In genomic region chr1:135128011-135128441, GRCm38 (mm10) we compare ENCODE assay signal across 13 mouse cellular contexts. TPM values are rescaled to one million over a fixed set of nuclear protein-coding genes. Genes with fewer than 3 reads are reported as not detected.
A peak's percentile ranks its signal among the peaks of the same experiment; 100 is the strongest.
DNase-seq lines count a peak whose midpoint lies in the region; ATAC-seq and TF ChIP-seq lines count a peak whose summit lies in the region.
"Had no signal": no experiment of that assay in that cellular context is flagged by ENCODE, and none has a peak within 500 bp of the region (broad histone marks: within the 10 kb centered on the region; RNA-seq: fewer than 3 reads in every experiment).

No protein-coding gene starts in this region.

- WGBS in lung, embryonic 15.5 days, result 37% methylated on average over 6 of the region's 6 CpGs
- WGBS in lung, adult 2 months, result 50% methylated on average over 6 of the region's 6 CpGs
- 48% methylated on average over 6 of the region's 6 CpGs for WGBS in intestine, embryonic 15.5 days

- H3K4me3 ChIP-seq in lung, embryonic 15.5 days, result no peak overlapping the region
- no peak overlapping the region for H3K4me3 ChIP-seq in lung, adult 2 months (replicated peaks; ENCODE audit: extremely low read depth, low read depth, low read length)
- no peak overlapping the region for H3K4me3 ChIP-seq in intestine, embryonic 15.5 days (replicated peaks)
- H3K4me3 ChIP-seq: forebrain, embryonic 15.5 days had no signal

- no peak for TF ChIP-seq POLR2A in lung, adult 2 months (IDR thresholded peaks at IDR 0.05; ENCODE audit: borderline replicate concordance, extremely low read depth, low read depth, low read length)

- 0 out of 2 replicates have a peak, but pooled peaks have one; percentile 6 for ATAC-seq in lung, embryonic 15.5 days (ENCODE audit: borderline replicate concordance, extremely low read depth, low FRiP score, low TSS enrichment)
- ATAC-seq in intestine, embryonic 15.5 days, result peak; percentile 22; the same call in 1 of the 2 replicates
- ATAC-seq: forebrain, embryonic 15.5 days had no signal

- no peak overlapping the region for H3K4me2 ChIP-seq in lung, embryonic 15.5 days
- no peak overlapping the region for H3K4me2 ChIP-seq in intestine, embryonic 15.5 days (replicated peaks)
- H3K4me2 ChIP-seq: forebrain, embryonic 15.5 days had no signal

- DNase-seq in gastrocnemius, postnatal 14 days, result peak; percentile 47
- DNase-seq in gastrocnemius, postnatal 36 days, result no peak
- no peak for DNase-seq in lung, adult 2 months
- DNase-seq in thymus, postnatal 25 days, result peak; percentile 62
- DNase-seq in ovary, postnatal 14 days (ENCODE audit: low spot score), result no peak
- DNase-seq in left cerebral cortex, postnatal 36 days (ENCODE audit: low spot score in 2 of 2), result no peak
- DNase-seq: heart, postnatal 14 days; layer of hippocampus, adult 9-11 months had no signal

- TF ChIP-seq CTCF in lung, adult 2 months (IDR thresholded peaks at IDR 0.05; ENCODE audit: insufficient read depth, low read length), result no peak

- H3K9ac ChIP-seq in lung, embryonic 15.5 days, result no peak overlapping the region
- H3K9ac ChIP-seq in intestine, embryonic 15.5 days, result no peak overlapping the region
- H3K9ac ChIP-seq: forebrain, embryonic 15.5 days had no signal

- H3K36me3 ChIP-seq in lung, embryonic 15.5 days, result no peaks in the 10 kb centered on the region
- no peaks in the 10 kb centered on the region for H3K36me3 ChIP-seq in intestine, embryonic 15.5 days
- H3K36me3 ChIP-seq: forebrain, embryonic 15.5 days had no signal

- H3K27ac ChIP-seq in lung, embryonic 15.5 days, result no peak overlapping the region
- H3K27ac ChIP-seq in intestine, embryonic 15.5 days, result no peak overlapping the region
- H3K27ac ChIP-seq: forebrain, embryonic 15.5 days had no signal

- intact Hi-C loops in gastrocnemius, postnatal 14 days (cut with DNase I; ENCODE audit: low total_unique reads), result no loop called here
- intact Hi-C loops in gastrocnemius, postnatal 36 days (cut with DNase I), result no loop called here
- intact Hi-C loops in left cerebral cortex, postnatal 36 days (cut with DNase I), result no loop called here

- H3K27me3 ChIP-seq in lung, embryonic 15.5 days, result peaks cover 15% of the 10 kb centered on the region; the same call in 1 of the 2 replicates
- peaks cover 9% of the 10 kb centered on the region for H3K27me3 ChIP-seq in intestine, embryonic 15.5 days (replicated peaks)
- H3K27me3 ChIP-seq: forebrain, embryonic 15.5 days had no signal

- H3K4me1 ChIP-seq in lung, embryonic 15.5 days, result peaks cover 22% of the 10 kb centered on the region
- peaks cover 9% of the 10 kb centered on the region for H3K4me1 ChIP-seq in lung, adult 2 months (ENCODE audit: control insufficient read depth, insufficient read depth, low read length)
- 0 out of 2 replicates have a peak, but pooled peaks cover 27% of the 10 kb centered on the region for H3K4me1 ChIP-seq in intestine, embryonic 15.5 days (replicated peaks)
- H3K4me1 ChIP-seq: forebrain, embryonic 15.5 days had no signal

- H3K9me3 ChIP-seq in lung, embryonic 15.5 days, result no peaks in the 10 kb centered on the region
- no peaks in the 10 kb centered on the region for H3K9me3 ChIP-seq in intestine, embryonic 15.5 days
- H3K9me3 ChIP-seq: forebrain, embryonic 15.5 days had no signal

RNA-seq across cellular contexts. Expression of gene Ptpn7, which starts 4.5 kb away (rescaled TPM):
- total RNA-seq in gastrocnemius, postnatal 14 days (2021), result under 1 TPM; 0.18 to 0.41 TPM
- under 1 TPM; 0.27 to 0.56 TPM for total RNA-seq in gastrocnemius, postnatal 36 days (2021)
- 2.9 and 5.8 TPM in 2 replicates for polyA plus RNA-seq in lung, embryonic 15.5 days (2015; fragmentation: Nextera tagmentation; extraction: Ambion mirVana)
- 6.9 and 7.3 TPM in 2 replicates for polyA plus RNA-seq in lung, adult 2 months (2012; rRNA removed)
- polyA plus RNA-seq in intestine, embryonic 15.5 days (2015; fragmentation: Nextera tagmentation; extraction: Ambion mirVana), result 2.0 TPM in 2 replicates
- total RNA-seq in left cerebral cortex, postnatal 36 days (2021), result under 1 TPM; 0.35 to 0.59 TPM

RNA-seq across cellular contexts. Expression of gene Arl8a, which starts 18.6 kb away (rescaled TPM):
- 10 to 100 TPM; 25.1 to 26.8 TPM for total RNA-seq in gastrocnemius, postnatal 14 days (2021)
- total RNA-seq in gastrocnemius, postnatal 36 days (2021), result 10 to 100 TPM; 15.6 to 16.9 TPM
- 42.7 and 47.0 TPM in 2 replicates for polyA plus RNA-seq in lung, embryonic 15.5 days (2015; fragmentation: Nextera tagmentation; extraction: Ambion mirVana)
- 66.5 and 84.7 TPM in 2 replicates for polyA plus RNA-seq in lung, adult 2 months (2012; rRNA removed)
- polyA plus RNA-seq in intestine, embryonic 15.5 days (2015; fragmentation: Nextera tagmentation; extraction: Ambion mirVana), result 60.6 TPM in 2 replicates
- total RNA-seq in left cerebral cortex, postnatal 36 days (2021), result 100 to 1,000 TPM; 252 to 292 TPM

RNA-seq across cellular contexts. Expression of gene Lgr6, which starts 22.9 kb away (rescaled TPM):
- 1 to 10 TPM in 1 of 2 experiments, under 1 TPM in 1; 0.88 to 1.1 TPM for total RNA-seq in gastrocnemius, postnatal 14 days (2021)
- total RNA-seq in gastrocnemius, postnatal 36 days (2021), result under 1 TPM; 0.39 to 0.51 TPM
- 11.6 and 12.8 TPM in 2 replicates for polyA plus RNA-seq in lung, embryonic 15.5 days (2015; fragmentation: Nextera tagmentation; extraction: Ambion mirVana)
- 4.1 and 4.7 TPM in 2 replicates for polyA plus RNA-seq in lung, adult 2 months (2012; rRNA removed)
- 0.45 and 0.49 TPM in 2 replicates for polyA plus RNA-seq in intestine, embryonic 15.5 days (2015; fragmentation: Nextera tagmentation; extraction: Ambion mirVana)
- total RNA-seq in left cerebral cortex, postnatal 36 days (2021), result 1 to 10 TPM; 1.6 to 1.7 TPM
- total RNA-seq: granulocyte monocyte progenitor cell, adult 5-6 weeks had no signal
- polyA plus RNA-seq: liver, adult 2 months had no signal

RNA-seq across cellular contexts. Expression of gene Gpr37l1, which starts 39.5 kb away (rescaled TPM):
- 1 to 10 TPM in 1 of 2 experiments, under 1 TPM in 1; 0.78 to 2.5 TPM for total RNA-seq in gastrocnemius, postnatal 14 days (2021)
- under 1 TPM; 0.26 to 0.42 TPM for total RNA-seq in gastrocnemius, postnatal 36 days (2021)
- polyA plus RNA-seq in lung, embryonic 15.5 days (2015; fragmentation: Nextera tagmentation; extraction: Ambion mirVana), result 0.10 TPM in 1 of 2 replicates, not detected in the other
- polyA plus RNA-seq in lung, adult 2 months (2012; rRNA removed), result 0.95 and 2.0 TPM in 2 replicates
- polyA plus RNA-seq in intestine, embryonic 15.5 days (2015; fragmentation: Nextera tagmentation; extraction: Ambion mirVana), result 0.47 and 0.73 TPM in 2 replicates
- 100 to 1,000 TPM; 173 to 208 TPM for total RNA-seq in left cerebral cortex, postnatal 36 days (2021)
- total RNA-seq: granulocyte monocyte progenitor cell, adult 5-6 weeks; liver, adult 2 months had no signal
- polyA plus RNA-seq: liver, adult 2 months had no signal

Comparison
In these comparisons a context has a peak if more than half of its experiments do, and no peak if none do; other contexts are left out.
1. DNase-seq: peak in gastrocnemius, postnatal 14 days (single experiment) and thymus, postnatal 25 days (single experiment); none in gastrocnemius, postnatal 36 days (0 of 2), lung, adult 2 months (single experiment), ovary, postnatal 14 days (single experiment) and left cerebral cortex, postnatal 36 days (0 of 2).
2. RNA of gene Arl8a, which starts 18.6 kb away (total RNA-seq): 252 to 292 TPM in left cerebral cortex, postnatal 36 days; 25.1 to 26.8 TPM in gastrocnemius, postnatal 14 days and 15.6 to 16.9 TPM in gastrocnemius, postnatal 36 days; every median in the first group is over 4 times any median in the second.